Mouse (Mus musculus): ENCODE measurements around the gene Phb2.

Gene Phb2

GRCm38 (mm10) chr6:124753861-124754260, 41.7 kb downstream of the Phb2 start:
- no peak for DNase-seq

GRCm38 (mm10) chr6:124755306-124755705, 43.2 kb downstream of the Phb2 start:
- DNase-seq: no peak

GRCm38 (mm10) chr6:124755831-124756595, 43.9 kb downstream of the Phb2 start, which contains the start of the genes Gm45234 and Atn1:
Gm45234 (minus strand) TSS chr6:124756021.
Atn1 (minus strand) TSS chr6:124756524.
- peak; percentile 38 for DNase-seq

GRCm38 (mm10) chr6:124756652-124757350, 44.7 kb downstream of the Phb2 start:
- peak; percentile 62 for DNase-seq

- no peak for DNase-seq
Measured at GRCm38 (mm10) chr6:124757351-124757880, 45.3 kb downstream of the Phb2 start.

GRCm38 (mm10) chr6:124757909-124758848, 46.0 kb downstream of the Phb2 start:
- DNase-seq: no peak

GRCm38 (mm10) chr6:124758849-124759232, 46.7 kb downstream of the Phb2 start:
- no peak for DNase-seq

- peak; percentile 87 for DNase-seq
Measured at GRCm38 (mm10) chr6:124759259-124759658, 47.1 kb downstream of the Phb2 start.

GRCm38 (mm10) chr6:124765951-124766350, 53.8 kb downstream of the Phb2 start:
- DNase-seq: no peak

All from thymus, postnatal 25 days (tissue).